Comparison of ENCODE assay signal across 8 mouse cellular contexts in the genomic region with DNA sequence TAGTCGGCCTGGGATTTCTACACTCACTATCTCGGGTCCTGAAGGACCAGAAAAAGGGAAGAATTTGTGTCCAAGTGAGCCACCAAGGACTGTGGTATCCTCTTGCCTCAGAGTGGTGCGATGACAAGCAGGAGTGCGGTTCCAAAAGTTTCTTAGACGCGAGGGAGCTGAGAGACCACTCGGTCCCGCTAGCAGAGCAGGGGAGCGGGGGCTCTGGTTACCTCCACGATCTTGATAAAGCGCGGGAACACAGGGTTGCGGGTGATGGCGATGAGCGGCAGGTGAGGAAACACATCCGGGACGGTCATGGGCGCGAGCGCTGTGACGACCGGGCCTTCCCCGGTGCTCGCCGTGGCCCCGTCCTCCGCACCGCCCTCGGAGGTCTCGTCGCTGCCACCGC. TPM values are rescaled to one million over a fixed set of nuclear protein-coding genes. Genes with fewer than 3 reads are reported as not detected.
DNase-seq lines count a peak whose midpoint lies in the region; ATAC-seq and TF ChIP-seq lines count a peak whose summit lies in the region.

No protein-coding gene starts in this region.

- TF ChIP-seq CTCF in left cerebral cortex, adult 2 months (IDR thresholded peaks at IDR 0.05): no peak
- no peak for TF ChIP-seq CTCF in midbrain, postnatal 0 days (IDR thresholded peaks at IDR 0.05)

- DNase-seq in left cerebral cortex, adult 2 months (ENCODE audit: extremely low spot score in 1 of 2, low spot score in 2 of 2): no peak
- no peak for DNase-seq in left cerebral cortex, adult 9 months (ENCODE audit: low spot score in 2 of 2)
- DNase-seq in midbrain, postnatal 0 days (ENCODE audit: low spot score): no peak
- DNase-seq in gastrocnemius, postnatal 10 days: no peak
- DNase-seq in layer of hippocampus, postnatal 25 days (ENCODE audit: extremely low spot score in 1 of 2, low spot score in 1 of 2): no peak
- DNase-seq in left cerebral cortex, adult 18-20 months (ENCODE audit: low spot score in 2 of 2): no peak

- H3K9ac ChIP-seq in hindbrain, embryonic 16.5 days (ENCODE audit: low read depth, low read length): peak overlapping the region; percentile 89
- H3K9ac ChIP-seq in midbrain, postnatal 0 days (replicated peaks; ENCODE audit: low read length, poor library complexity, severe bottlenecking): peak overlapping the region; percentile 77

- 2% methylated on average over 32 of the region's 32 CpGs for WGBS in hindbrain, embryonic 16.5 days
- under 1% methylated on average over 30 of the region's 32 CpGs for WGBS in midbrain, postnatal 0 days

- H3K4me2 ChIP-seq in hindbrain, embryonic 16.5 days (ENCODE audit: low read length): peak overlapping the region; percentile 96
- peak overlapping the region; percentile 57 for H3K4me2 ChIP-seq in midbrain, postnatal 0 days (ENCODE audit: low read depth, low read length, poor library complexity, severe bottlenecking)

- H3K36me3 ChIP-seq in hindbrain, embryonic 16.5 days (ENCODE audit: control insufficient read depth, insufficient read depth, low read length): peaks cover 10% of the 10 kb centered on the region
- H3K36me3 ChIP-seq in midbrain, postnatal 0 days (ENCODE audit: insufficient read depth, low read length): peaks cover 19% of the 10 kb centered on the region

- no peaks in the 10 kb centered on the region for H3K9me3 ChIP-seq in hindbrain, embryonic 16.5 days (ENCODE audit: control insufficient read depth, low read length)
- no peaks in the 10 kb centered on the region for H3K9me3 ChIP-seq in midbrain, postnatal 0 days (ENCODE audit: low read length)

- intact Hi-C loops in left cerebral cortex, adult 2 months (cut with DNase I): loop anchor here (2.0 kb wide), 1 partner anchor 43 kb away; no protein-coding TSS in a partner anchor

- peak overlapping the region; percentile 92 for H3K4me3 ChIP-seq in left cerebral cortex, adult 2 months
- H3K4me3 ChIP-seq in brown adipose tissue, adult 24 weeks (ENCODE audit: insufficient read depth, low read depth, low read length): peak overlapping the region; percentile 75
- H3K4me3 ChIP-seq in hindbrain, embryonic 16.5 days (ENCODE audit: low read length): peak overlapping the region; percentile 89
- peak overlapping the region; percentile 67 for H3K4me3 ChIP-seq in midbrain, postnatal 0 days (ENCODE audit: low read depth, low read length)

- no peak; the same call in 1 of the 2 replicates for ATAC-seq in hindbrain, embryonic 16.5 days
- no peak for ATAC-seq in midbrain, postnatal 0 days (ENCODE audit: low FRiP score)

- H3K4me1 ChIP-seq in brown adipose tissue, adult 24 weeks (ENCODE audit: control insufficient read depth, insufficient read depth, insufficient read length, low read length): peaks cover 3% of the 10 kb centered on the region; the same call in 1 of the 2 replicates
- H3K4me1 ChIP-seq in hindbrain, embryonic 16.5 days (ENCODE audit: control insufficient read depth, insufficient read depth, low read depth, low read length): peaks cover 15% of the 10 kb centered on the region
- peaks cover 5% of the 10 kb centered on the region; the same call in 1 of the 2 replicates for H3K4me1 ChIP-seq in midbrain, postnatal 0 days (ENCODE audit: insufficient read depth, low read length)

- peak overlapping the region; percentile 82 for H3K27ac ChIP-seq in left cerebral cortex, adult 2 months
- no peak overlapping the region for H3K27ac ChIP-seq in brown adipose tissue, adult 24 weeks (replicated peaks; ENCODE audit: low read depth, low read length)
- H3K27ac ChIP-seq in hindbrain, embryonic 16.5 days (ENCODE audit: low read depth, low read length): peak overlapping the region; percentile 77
- peak overlapping the region; percentile 78; the same call in 1 of the 2 replicates for H3K27ac ChIP-seq in midbrain, postnatal 0 days (ENCODE audit: low read depth, low read length)

- no peaks in the 10 kb centered on the region for H3K27me3 ChIP-seq in hindbrain, embryonic 16.5 days (replicated peaks; ENCODE audit: control insufficient read depth, insufficient read depth, low read length)
- no peaks in the 10 kb centered on the region for H3K27me3 ChIP-seq in midbrain, postnatal 0 days (ENCODE audit: insufficient read depth, low read length)

RNA-seq across cellular contexts. Expression of a gene that starts 0.4 kb away (rescaled TPM):
- total RNA-seq in left cerebral cortex, adult 2 months (2021): 10 to 100 TPM; 62.7 to 62.8 TPM
- polyA plus RNA-seq in brown adipose tissue, adult 24 weeks (2012; ENCODE audit: insufficient read depth, insufficient read length, missing spikeins): 105 and 121 TPM in 2 replicates
- 45.4 and 45.7 TPM in 2 replicates for polyA plus RNA-seq in hindbrain, embryonic 16.5 days (2015; fragmentation: Nextera tagmentation; extraction: Ambion mirVana)
- total RNA-seq in midbrain, postnatal 0 days (2014; rRNA removed): 68.1 and 69.5 TPM in 2 replicates
- 40.1 and 40.2 TPM in 2 replicates for polyA plus RNA-seq in midbrain, postnatal 0 days (2015; fragmentation: Nextera tagmentation; extraction: Ambion mirVana)
- 10 to 100 TPM; 49.3 to 51.6 TPM for total RNA-seq in gastrocnemius, postnatal 10 days (2021)
- 10 to 100 TPM; 62.1 to 62.5 TPM for total RNA-seq in layer of hippocampus, postnatal 25 days (2021)
- 10 to 100 TPM; 57.1 to 60.6 TPM for total RNA-seq in left cerebral cortex, adult 18-20 months (2021)

RNA-seq across cellular contexts. Expression of a gene that starts 1.7 kb away (rescaled TPM):
- under 1 TPM; 0.38 to 0.65 TPM for total RNA-seq in left cerebral cortex, adult 2 months (2021)
- polyA plus RNA-seq in brown adipose tissue, adult 24 weeks (2012; ENCODE audit: insufficient read depth, insufficient read length, missing spikeins): not detected in 2 replicates
- 1.6 and 1.7 TPM in 2 replicates for polyA plus RNA-seq in hindbrain, embryonic 16.5 days (2015; fragmentation: Nextera tagmentation; extraction: Ambion mirVana)
- total RNA-seq in midbrain, postnatal 0 days (2014; rRNA removed): 0.99 and 3.0 TPM in 2 replicates
- polyA plus RNA-seq in midbrain, postnatal 0 days (2015; fragmentation: Nextera tagmentation; extraction: Ambion mirVana): 1.5 TPM in 2 replicates
- total RNA-seq in gastrocnemius, postnatal 10 days (2021): under 1 TPM in 1 of 2 experiments, not detected in 1; 0.09 TPM
- total RNA-seq in layer of hippocampus, postnatal 25 days (2021): under 1 TPM; 0.44 to 0.85 TPM
- under 1 TPM; 0.84 TPM for total RNA-seq in left cerebral cortex, adult 18-20 months (2021)

RNA-seq across cellular contexts. Expression of a gene that starts 13.0 kb away (rescaled TPM):
- total RNA-seq in left cerebral cortex, adult 2 months (2021): 100 to 1,000 TPM; 351 to 353 TPM
- polyA plus RNA-seq in brown adipose tissue, adult 24 weeks (2012; ENCODE audit: insufficient read depth, insufficient read length, missing spikeins): 638 and 747 TPM in 2 replicates
- 823 and 876 TPM in 2 replicates for polyA plus RNA-seq in hindbrain, embryonic 16.5 days (2015; fragmentation: Nextera tagmentation; extraction: Ambion mirVana)
- total RNA-seq in midbrain, postnatal 0 days (2014; rRNA removed): 606 and 1,008 TPM in 2 replicates
- 1,065 and 1,089 TPM in 2 replicates for polyA plus RNA-seq in midbrain, postnatal 0 days (2015; fragmentation: Nextera tagmentation; extraction: Ambion mirVana)
- 100 to 1,000 TPM; 881 to 906 TPM for total RNA-seq in gastrocnemius, postnatal 10 days (2021)
- 100 to 1,000 TPM; 341 to 404 TPM for total RNA-seq in layer of hippocampus, postnatal 25 days (2021)
- 100 to 1,000 TPM; 405 to 414 TPM for total RNA-seq in left cerebral cortex, adult 18-20 months (2021)

RNA-seq across cellular contexts. Expression of a gene that starts 16.7 kb away (rescaled TPM):
- 100 to 1,000 TPM; 123 to 148 TPM for total RNA-seq in left cerebral cortex, adult 2 months (2021)
- polyA plus RNA-seq in brown adipose tissue, adult 24 weeks (2012; ENCODE audit: insufficient read depth, insufficient read length, missing spikeins): 707 and 715 TPM in 2 replicates
- polyA plus RNA-seq in hindbrain, embryonic 16.5 days (2015; fragmentation: Nextera tagmentation; extraction: Ambion mirVana): 186 and 221 TPM in 2 replicates
- 58.2 and 72.8 TPM in 2 replicates for total RNA-seq in midbrain, postnatal 0 days (2014; rRNA removed)
- polyA plus RNA-seq in midbrain, postnatal 0 days (2015; fragmentation: Nextera tagmentation; extraction: Ambion mirVana): 196 and 197 TPM in 2 replicates
- 100 to 1,000 TPM; 212 to 233 TPM for total RNA-seq in gastrocnemius, postnatal 10 days (2021)
- 100 to 1,000 TPM; 138 to 163 TPM for total RNA-seq in layer of hippocampus, postnatal 25 days (2021)
- 100 to 1,000 TPM; 139 to 143 TPM for total RNA-seq in left cerebral cortex, adult 18-20 months (2021)

RNA-seq across cellular contexts. Expression of a gene that starts 41.6 kb away (rescaled TPM):
- total RNA-seq in left cerebral cortex, adult 2 months (2021): 100 to 1,000 TPM; 160 to 168 TPM
- 38.6 and 51.6 TPM in 2 replicates for polyA plus RNA-seq in brown adipose tissue, adult 24 weeks (2012; ENCODE audit: insufficient read depth, insufficient read length, missing spikeins)
- polyA plus RNA-seq in hindbrain, embryonic 16.5 days (2015; fragmentation: Nextera tagmentation; extraction: Ambion mirVana): 95.5 and 109 TPM in 2 replicates
- 56.1 and 56.4 TPM in 2 replicates for total RNA-seq in midbrain, postnatal 0 days (2014; rRNA removed)
- 79.1 and 95.9 TPM in 2 replicates for polyA plus RNA-seq in midbrain, postnatal 0 days (2015; fragmentation: Nextera tagmentation; extraction: Ambion mirVana)
- 10 to 100 TPM; 57.1 to 69.2 TPM for total RNA-seq in gastrocnemius, postnatal 10 days (2021)
- total RNA-seq in layer of hippocampus, postnatal 25 days (2021): 100 to 1,000 TPM; 148 to 163 TPM
- 100 to 1,000 TPM; 158 to 159 TPM for total RNA-seq in left cerebral cortex, adult 18-20 months (2021)
